15 mouse cellular contexts compared by ENCODE assay signal in the genomic region with DNA sequence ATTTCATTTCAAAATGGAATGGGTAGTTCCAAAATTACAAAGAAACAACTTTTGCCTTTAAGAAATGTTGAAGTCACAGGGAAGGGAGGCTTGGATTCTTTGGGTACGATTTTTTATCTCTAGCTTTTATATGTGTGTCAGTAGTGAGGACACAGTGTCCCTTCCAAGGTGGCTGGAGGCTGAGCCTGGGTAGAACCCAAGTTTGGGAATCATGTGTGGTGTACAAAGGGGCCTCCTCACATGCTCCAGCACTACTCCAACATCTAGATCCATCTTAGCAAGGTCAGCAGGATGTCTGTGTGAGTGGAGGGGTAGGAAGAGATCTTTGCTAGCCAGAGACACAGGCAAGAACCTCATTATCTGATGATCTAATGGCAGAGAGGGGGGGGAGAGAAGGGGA.
DNase-seq lines count a peak whose midpoint lies in the region; ATAC-seq and TF ChIP-seq lines count a peak whose summit lies in the region.
"Had no signal": no experiment of that assay in that cellular context is flagged by ENCODE, and none has a peak within 500 bp of the region (broad histone marks: within the 10 kb centered on the region; RNA-seq: fewer than 3 reads in every experiment).

No protein-coding gene starts in this region.

- ATAC-seq in lung, embryonic 15.5 days (ENCODE audit: borderline replicate concordance, extremely low read depth, low FRiP score, low TSS enrichment), result peak; percentile 31; the same call in 1 of the 2 replicates
- no peak; the same call in 1 of the 2 replicates for ATAC-seq in heart, postnatal 0 days (ENCODE audit: insufficient read depth, low read depth)
- ATAC-seq in stomach, embryonic 14.5 days (ENCODE audit: insufficient number of reproducible peaks, insufficient read depth, low FRiP score, low read depth), result no peak; the same call in 1 of the 2 replicates
- no peak for ATAC-seq in forebrain, embryonic 11.5 days (replicated peaks; ENCODE audit: low FRiP score)

- TF ChIP-seq EP300 in heart, postnatal 0 days (IDR thresholded peaks at IDR 0.05; ENCODE audit: low read depth), result no peak

- no peaks in the 10 kb centered on the region for H3K36me3 ChIP-seq in heart, embryonic 10.5 days
- H3K36me3 ChIP-seq in lung, embryonic 15.5 days, result no peaks in the 10 kb centered on the region
- no peaks in the 10 kb centered on the region for H3K36me3 ChIP-seq in heart, postnatal 0 days (replicated peaks; ENCODE audit: control insufficient read depth, insufficient read depth, low read length)
- H3K36me3 ChIP-seq in stomach, embryonic 14.5 days (ENCODE audit: control insufficient read depth, insufficient read depth, low read length), result no peaks in the 10 kb centered on the region
- H3K36me3 ChIP-seq in forebrain, embryonic 11.5 days (ENCODE audit: control insufficient read depth, insufficient read depth, low read length), result no peaks in the 10 kb centered on the region
- H3K36me3 ChIP-seq: hindbrain, embryonic 12.5 days; limb, embryonic 12.5 days; midbrain, embryonic 12.5 days had no signal

- H3K27me3 ChIP-seq in heart, embryonic 10.5 days (ENCODE audit: insufficient read depth, poor library complexity, severe bottlenecking), result no peaks in the 10 kb centered on the region
- no peaks in the 10 kb centered on the region for H3K27me3 ChIP-seq in lung, embryonic 15.5 days
- no peaks in the 10 kb centered on the region for H3K27me3 ChIP-seq in heart, postnatal 0 days (ENCODE audit: control insufficient read depth, insufficient read depth, low read length)
- H3K27me3 ChIP-seq in stomach, embryonic 14.5 days (ENCODE audit: control insufficient read depth, insufficient read depth, low read length), result no peaks in the 10 kb centered on the region
- H3K27me3 ChIP-seq in forebrain, embryonic 11.5 days (ENCODE audit: control insufficient read depth, insufficient read depth, low read length), result no peaks in the 10 kb centered on the region
- H3K27me3 ChIP-seq: hindbrain, embryonic 12.5 days; limb, embryonic 12.5 days; midbrain, embryonic 12.5 days had no signal

- H3K9ac ChIP-seq in lung, embryonic 15.5 days, result no peak overlapping the region
- H3K9ac ChIP-seq in heart, postnatal 0 days (replicated peaks; ENCODE audit: low read depth, low read length), result no peak overlapping the region
- H3K9ac ChIP-seq in stomach, embryonic 14.5 days (replicated peaks; ENCODE audit: low read depth, low read length), result no peak overlapping the region
- no peak overlapping the region for H3K9ac ChIP-seq in forebrain, embryonic 11.5 days (ENCODE audit: low read length)
- H3K9ac ChIP-seq: hindbrain, embryonic 12.5 days; limb, embryonic 12.5 days; midbrain, embryonic 12.5 days had no signal

- H3K4me3 ChIP-seq in heart, embryonic 10.5 days, result no peak overlapping the region
- no peak overlapping the region for H3K4me3 ChIP-seq in lung, embryonic 15.5 days
- no peak overlapping the region for H3K4me3 ChIP-seq in heart, postnatal 0 days (ENCODE audit: low read depth, low read length)
- H3K4me3 ChIP-seq in stomach, embryonic 14.5 days (ENCODE audit: low read depth, low read length), result no peak overlapping the region
- H3K4me3 ChIP-seq in forebrain, embryonic 11.5 days (ENCODE audit: low read depth, low read length), result no peak overlapping the region
- H3K4me3 ChIP-seq: hindbrain, embryonic 12.5 days; limb, embryonic 12.5 days; midbrain, embryonic 12.5 days had no signal

- H3K27ac ChIP-seq in heart, embryonic 10.5 days, result no peak overlapping the region
- H3K27ac ChIP-seq in lung, embryonic 15.5 days, result 0 out of 2 replicates have a peak overlapping the region, but pooled peaks have one; percentile 12
- peak overlapping the region; percentile 8 for H3K27ac ChIP-seq in heart, postnatal 0 days (ENCODE audit: low read depth)
- peak overlapping the region; percentile 83 for H3K27ac ChIP-seq in stomach, embryonic 14.5 days (ENCODE audit: low read length)
- no peak overlapping the region for H3K27ac ChIP-seq in forebrain, embryonic 11.5 days (ENCODE audit: low read depth, low read length)
- H3K27ac ChIP-seq: hindbrain, embryonic 12.5 days; limb, embryonic 12.5 days; midbrain, embryonic 12.5 days had no signal

- WGBS in heart, embryonic 10.5 days, result 49% methylated on average over 1 of the region's 1 CpGs
- 39% methylated on average over 1 of the region's 1 CpGs for WGBS in lung, embryonic 15.5 days
- WGBS in heart, postnatal 0 days, result 45% methylated on average over 1 of the region's 1 CpGs
- 51% methylated on average over 1 of the region's 1 CpGs for whole genome bisulfite sequencing in stomach, embryonic 14.5 days
- WGBS in forebrain, embryonic 11.5 days, result 82% methylated on average over 1 of the region's 1 CpGs

- H3K4me1 ChIP-seq in heart, embryonic 10.5 days, result peaks cover 20% of the 10 kb centered on the region; the same call in 1 of the 2 replicates
- no peaks in the 10 kb centered on the region; the same call in 1 of the 2 replicates for H3K4me1 ChIP-seq in lung, embryonic 15.5 days
- H3K4me1 ChIP-seq in heart, postnatal 0 days (ENCODE audit: control insufficient read depth, insufficient read depth), result no peaks in the 10 kb centered on the region
- H3K4me1 ChIP-seq in stomach, embryonic 14.5 days (ENCODE audit: control insufficient read depth, insufficient read depth, low read length), result peaks cover 10% of the 10 kb centered on the region
- no peaks in the 10 kb centered on the region for H3K4me1 ChIP-seq in forebrain, embryonic 11.5 days (replicated peaks; ENCODE audit: control insufficient read depth, insufficient read depth, low read length)
- H3K4me1 ChIP-seq: hindbrain, embryonic 12.5 days; limb, embryonic 12.5 days; midbrain, embryonic 12.5 days had no signal

- peak; percentile 47 for DNase-seq in heart, adult 8-10 months (ENCODE audit: low spot score)
- no peak for DNase-seq in heart, embryonic 10.5 days (ENCODE audit: low spot score)
- DNase-seq in lung, adult 18-20 months, result no peak
- DNase-seq in heart, postnatal 0 days (ENCODE audit: low spot score), result peak; percentile 12
- no peak for DNase-seq in thymus, adult 18-20 months
- DNase-seq in forebrain, embryonic 11.5 days (ENCODE audit: low spot score), result no peak
- DNase-seq: adrenal gland, adult 8-10 months; B cell, adult 2 months; layer of hippocampus, postnatal 36 days; right cerebral cortex, postnatal 14 days had no signal

- TF ChIP-seq CTCF in heart, postnatal 0 days (IDR thresholded peaks at IDR 0.05; ENCODE audit: low read depth), result no peak

- no peak overlapping the region for H3K4me2 ChIP-seq in lung, embryonic 15.5 days
- H3K4me2 ChIP-seq in heart, postnatal 0 days (ENCODE audit: low read depth, low read length), result no peak overlapping the region
- no peak overlapping the region for H3K4me2 ChIP-seq in stomach, embryonic 14.5 days (replicated peaks; ENCODE audit: low read depth, low read length)
- H3K4me2 ChIP-seq in forebrain, embryonic 11.5 days (ENCODE audit: low read depth, low read length, severe bottlenecking), result no peak overlapping the region
- H3K4me2 ChIP-seq: hindbrain, embryonic 12.5 days; limb, embryonic 12.5 days; midbrain, embryonic 12.5 days had no signal

- no peaks in the 10 kb centered on the region for H3K9me3 ChIP-seq in heart, embryonic 10.5 days
- H3K9me3 ChIP-seq in lung, embryonic 15.5 days, result no peaks in the 10 kb centered on the region
- no peaks in the 10 kb centered on the region for H3K9me3 ChIP-seq in heart, postnatal 0 days (replicated peaks; ENCODE audit: control insufficient read depth, low read length)
- no peaks in the 10 kb centered on the region for H3K9me3 ChIP-seq in stomach, embryonic 14.5 days (ENCODE audit: control insufficient read depth, low read depth, low read length)
- H3K9me3 ChIP-seq in forebrain, embryonic 11.5 days (ENCODE audit: control insufficient read depth, low read length), result no peaks in the 10 kb centered on the region
- H3K9me3 ChIP-seq: hindbrain, embryonic 12.5 days; limb, embryonic 12.5 days; midbrain, embryonic 12.5 days had no signal

Comparison
In these comparisons a context has a peak if more than half of its experiments do, and no peak if none do; other contexts are left out.
1. DNase-seq: peak in heart, adult 8-10 months (single experiment) and heart, postnatal 0 days (single experiment); none in heart, embryonic 10.5 days (single experiment), lung, adult 18-20 months (0 of 2), thymus, adult 18-20 months (0 of 2) and forebrain, embryonic 11.5 days (single experiment).
2. H3K27ac ChIP-seq: peak in lung, embryonic 15.5 days (single experiment), heart, postnatal 0 days (single experiment) and stomach, embryonic 14.5 days (single experiment); none in heart, embryonic 10.5 days (single experiment) and forebrain, embryonic 11.5 days (single experiment).